Mouse (Mus musculus): ENCODE data around the gene Bmp10.
"Not testable (repeated sequence)": the region's sequence is repeated elsewhere in the genome, so short reads cannot be mapped to it uniquely, and the experiment has no call there.

The Bmp10 gene

GRCm38 (mm10) chr6:87447217-87447616, 18.4 kb downstream of the Bmp10 start:
- no peak for DNase-seq (ENCODE audit: low read depth, low spot score)

GRCm38 (mm10) chr6:87449534-87449933, 20.7 kb downstream of the Bmp10 start:
- no peak for DNase-seq (ENCODE audit: low read depth, low spot score)

DNA sequence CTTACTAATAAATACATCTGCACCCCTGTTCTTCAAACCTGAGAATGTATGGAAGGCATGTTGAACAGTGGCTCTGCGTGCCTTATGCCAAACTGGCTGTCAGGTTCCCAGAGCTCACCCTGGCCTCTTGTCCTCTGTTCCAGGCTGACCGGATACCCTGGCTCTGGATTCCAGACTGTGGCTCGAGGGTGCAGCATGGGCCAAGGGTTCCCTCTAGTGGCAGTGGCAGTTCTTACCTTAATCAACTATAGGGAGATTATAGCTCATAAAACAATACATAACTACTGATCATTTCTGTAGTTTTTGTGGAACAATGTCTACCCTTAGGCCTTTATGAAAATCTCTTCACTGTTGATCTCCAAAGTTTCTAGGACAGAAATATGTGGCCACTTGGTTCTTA, 22.2 kb downstream of the Bmp10 start:
- DNase-seq (ENCODE audit: low read depth, low spot score): no peak

DNA sequence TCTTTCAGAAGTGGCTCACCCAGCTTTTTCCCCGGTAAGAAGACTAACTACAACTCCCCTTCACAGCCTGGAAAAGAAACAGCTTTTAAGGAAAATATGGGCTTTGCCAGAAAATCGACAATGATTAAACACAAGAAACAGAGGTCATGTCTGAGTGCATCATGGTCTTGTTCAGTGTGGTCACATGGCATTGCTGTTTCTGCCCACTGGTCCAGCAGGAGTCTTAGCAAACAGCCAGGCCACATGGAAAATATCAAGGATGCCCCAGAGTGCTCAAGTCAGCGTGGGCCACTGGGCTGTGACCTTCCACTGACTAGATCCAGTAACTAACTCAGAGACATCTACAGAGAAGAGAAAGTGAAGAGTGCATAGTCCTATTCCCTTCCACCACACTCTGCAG, 23.0 kb downstream of the Bmp10 start:
- no peak for DNase-seq (ENCODE audit: low read depth, low spot score)

GRCm38 (mm10) chr6:87455507-87455906, 26.7 kb downstream of the Bmp10 start:
- DNase-seq (ENCODE audit: low read depth, low spot score): no peak

- DNase-seq (ENCODE audit: low read depth, low spot score): peak; percentile 39
These were observed 37.4 kb downstream of the Bmp10 start for GRCm38 (mm10) chr6:87466221-87466620.

DNA sequence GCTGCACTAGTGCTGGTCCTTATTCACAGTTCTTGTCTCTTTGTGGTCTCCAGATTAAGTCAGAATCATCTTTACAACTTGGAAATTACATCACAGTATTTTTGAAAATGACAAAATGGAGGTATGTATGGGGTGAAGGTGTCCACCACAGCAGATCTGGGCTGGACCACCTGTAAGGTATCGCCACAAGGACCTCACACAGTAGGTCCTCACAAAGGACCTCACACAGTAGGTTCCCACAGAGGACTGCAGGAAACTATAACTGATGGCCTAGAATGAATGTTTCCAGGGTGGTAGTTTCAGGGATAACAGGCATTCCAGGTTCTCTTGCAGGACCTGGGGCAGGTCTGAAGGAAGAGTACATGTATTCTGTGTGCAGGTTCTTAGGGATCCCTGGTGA, 38.6 kb downstream of the Bmp10 start:
- no peak for DNase-seq (ENCODE audit: low read depth, low spot score)

- no peak for DNase-seq (ENCODE audit: low read depth, low spot score)
These were observed 39.6 kb downstream of the Bmp10 start for GRCm38 (mm10) chr6:87468372-87468771.

DNA sequence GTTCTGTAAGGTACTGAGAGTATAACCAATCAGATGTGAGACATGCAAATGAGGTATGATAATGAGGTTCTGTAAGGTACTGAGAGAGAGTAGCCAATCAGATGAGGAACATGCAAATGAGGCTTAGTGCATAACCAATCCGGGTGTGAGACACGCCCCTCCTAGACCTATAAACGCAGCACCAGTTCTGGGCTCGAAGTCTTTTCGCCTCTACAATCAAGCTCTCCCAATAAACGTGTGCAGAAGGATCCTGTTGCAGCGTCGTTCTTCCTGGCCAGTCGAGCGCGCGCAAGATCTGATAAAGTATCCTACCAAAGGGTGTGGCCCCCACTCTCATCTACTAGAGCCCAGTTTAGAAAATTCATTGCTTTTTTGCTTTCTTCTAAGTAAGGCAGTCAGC, 41.3 kb downstream of the Bmp10 start:
- not testable (repeated sequence) for DNase-seq (ENCODE audit: low read depth, low spot score)

DNA sequence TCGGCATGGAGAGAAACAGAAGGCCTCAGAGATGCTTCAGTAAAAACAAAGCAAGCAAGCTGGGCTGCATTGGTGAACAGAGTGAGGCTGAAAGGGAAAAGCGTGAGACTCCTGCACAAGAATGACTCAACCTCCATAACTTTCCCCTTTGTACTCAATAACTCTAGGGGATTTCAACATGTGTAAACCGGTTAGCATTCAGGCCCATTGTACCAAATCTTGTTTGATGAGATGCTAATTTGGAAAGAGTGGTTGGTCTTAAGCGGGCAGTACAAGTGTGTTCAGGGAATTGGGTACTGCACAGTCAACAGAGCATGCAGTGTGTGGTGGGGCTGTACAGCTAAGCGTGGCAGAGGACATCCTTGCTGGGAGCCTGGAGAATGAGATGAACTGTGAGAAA, 46.4 kb downstream of the Bmp10 start:
- DNase-seq (ENCODE audit: low read depth, low spot score): no peak

DNA sequence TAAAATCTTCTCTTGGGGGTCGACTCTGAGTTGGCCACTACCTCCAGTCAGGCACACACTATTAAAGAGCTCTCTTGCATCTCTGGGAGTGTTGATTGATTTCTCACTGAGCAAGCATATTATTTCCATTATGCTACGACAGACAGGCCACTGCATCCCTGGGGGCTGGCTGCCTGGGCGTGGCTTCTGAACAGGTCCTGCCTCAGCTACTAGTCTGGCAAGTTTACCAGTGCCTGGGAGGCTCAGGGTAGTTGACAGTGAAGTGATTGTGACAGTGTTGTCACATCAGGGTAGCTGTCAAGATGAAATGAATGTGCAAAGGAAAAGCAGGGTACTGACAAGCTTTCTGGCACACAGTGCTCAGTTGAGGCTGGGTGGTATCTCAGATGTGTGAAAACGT, 50.1 kb downstream of the Bmp10 start:
- no peak for DNase-seq (ENCODE audit: low read depth, low spot score)

GRCm38 (mm10) chr6:87479291-87479999, 50.7 kb downstream of the Bmp10 start:
- no peak for DNase-seq (ENCODE audit: low read depth, low spot score)

DNA sequence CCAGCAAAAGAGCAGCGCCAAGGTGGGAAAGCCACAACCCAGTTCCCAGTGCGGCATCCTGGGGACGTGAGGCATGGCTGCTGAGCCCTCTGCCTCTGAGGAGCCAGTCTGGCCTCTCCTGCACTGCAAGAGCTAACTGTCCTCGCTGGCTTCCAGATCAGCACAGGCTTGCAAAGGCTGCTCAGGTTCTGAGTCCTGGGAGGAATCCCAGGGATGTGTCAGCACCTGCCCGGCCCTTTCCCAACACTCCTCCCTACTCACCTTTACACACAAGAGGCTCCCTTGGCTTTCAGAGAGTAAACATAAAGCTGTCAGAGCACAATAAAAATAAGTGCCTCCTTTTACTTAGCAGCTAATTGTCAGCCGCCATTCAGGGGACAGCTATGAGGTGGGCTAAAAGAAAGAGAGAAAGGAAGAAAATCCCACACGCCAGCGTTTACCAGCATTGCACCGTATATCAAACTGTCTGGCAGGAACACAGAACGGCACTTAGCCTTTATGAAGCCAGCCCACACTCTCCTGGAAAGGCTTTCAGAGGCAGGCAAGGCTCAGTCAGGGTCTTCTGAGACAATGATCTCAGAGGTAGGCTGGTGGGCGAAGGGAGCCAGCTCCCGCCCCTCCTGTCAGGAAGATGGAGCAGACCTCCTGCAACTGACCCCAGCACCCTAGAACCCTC, 54.6 kb downstream of the Bmp10 start:
- no peak for DNase-seq (ENCODE audit: low read depth, low spot score)

GRCm38 (mm10) chr6:87483900-87484289, 55.1 kb downstream of the Bmp10 start:
- no peak for DNase-seq (ENCODE audit: low read depth, low spot score)

GRCm38 (mm10) chr6:87484806-87485205, 56.0 kb downstream of the Bmp10 start:
- DNase-seq (ENCODE audit: low read depth, low spot score): no peak
